Mouse (Mus musculus): ENCODE data around the gene Sdr42e1.
A peak's percentile ranks its signal among the peaks of the same experiment; 100 is the strongest.

The Sdr42e1 gene

DNA sequence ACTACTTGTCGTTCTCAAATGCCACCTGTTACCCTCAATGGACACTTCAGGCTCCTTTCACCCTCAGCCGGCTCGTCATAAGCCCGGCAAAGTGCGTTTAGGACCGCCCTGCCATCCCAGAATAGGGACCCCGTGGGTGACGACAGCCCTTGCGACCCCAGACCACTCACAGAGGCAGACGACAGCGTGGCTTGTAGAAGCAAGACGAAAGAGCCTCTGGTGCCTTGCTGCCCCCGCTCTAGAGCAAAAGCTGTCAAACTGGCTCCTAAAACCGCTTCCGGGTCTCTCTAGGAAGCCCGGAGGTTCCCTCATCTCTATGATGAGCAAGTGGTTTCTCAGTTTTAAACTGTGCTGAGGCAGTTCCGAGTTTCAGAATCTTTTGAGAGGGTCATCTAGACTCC is at the start of gene Sdr42e1:
Gene Sdr42e1 (minus strand): TSS at position 260 of the 401 bp plus-strand sequence.
- DNase-seq (ENCODE audit: low spot score): peak; percentile 63

DNA sequence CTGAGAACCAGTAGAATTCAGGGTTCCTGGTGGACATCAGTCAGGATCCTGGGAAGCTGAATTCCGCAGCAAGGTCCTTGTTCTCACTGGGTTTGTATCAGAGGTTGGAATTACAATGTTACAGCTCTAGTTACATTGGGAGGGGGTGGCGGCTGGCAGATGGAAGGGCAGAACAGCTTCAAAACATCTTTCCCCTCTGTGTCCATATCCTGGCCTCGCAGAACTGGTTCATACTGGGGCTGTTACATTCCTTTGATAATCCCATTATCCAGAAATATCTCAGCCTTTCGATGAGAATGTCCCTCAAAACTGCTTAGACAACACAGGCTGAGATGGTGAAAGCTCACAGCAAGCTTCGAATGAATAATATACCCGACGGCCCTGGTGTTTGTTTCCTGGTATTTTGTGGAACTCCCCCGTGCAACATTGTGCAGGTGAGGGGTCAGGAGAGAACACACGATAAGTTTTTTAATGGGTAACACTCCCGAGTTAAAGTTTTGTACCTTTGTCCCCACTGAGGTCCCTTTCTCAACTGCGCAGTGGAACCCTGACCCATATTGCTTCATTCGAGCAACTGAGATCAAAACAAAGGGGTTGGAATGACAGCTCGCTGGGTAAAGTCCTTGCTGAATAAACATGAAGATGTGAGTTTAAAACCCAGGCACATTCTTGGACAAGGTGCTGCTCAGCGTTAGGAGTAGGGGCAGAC is 44.8 kb upstream of the Sdr42e1 start:
- peak; percentile 84 for DNase-seq (ENCODE audit: low spot score)

- DNase-seq (ENCODE audit: low spot score): no peak
Observed at GRCm38 (mm10) chr8:117715896-117716295, 42.4 kb upstream of the Sdr42e1 start.

GRCm38 (mm10) chr8:117714604-117715003 is 41.1 kb upstream of the Sdr42e1 start:
- DNase-seq (ENCODE audit: low spot score): no peak

GRCm38 (mm10) chr8:117712226-117712625 is 38.7 kb upstream of the Sdr42e1 start:
- DNase-seq (ENCODE audit: low spot score): no peak

- DNase-seq (ENCODE audit: low spot score): no peak
Observed at GRCm38 (mm10) chr8:117706141-117706540, 32.7 kb upstream of the Sdr42e1 start.

DNA sequence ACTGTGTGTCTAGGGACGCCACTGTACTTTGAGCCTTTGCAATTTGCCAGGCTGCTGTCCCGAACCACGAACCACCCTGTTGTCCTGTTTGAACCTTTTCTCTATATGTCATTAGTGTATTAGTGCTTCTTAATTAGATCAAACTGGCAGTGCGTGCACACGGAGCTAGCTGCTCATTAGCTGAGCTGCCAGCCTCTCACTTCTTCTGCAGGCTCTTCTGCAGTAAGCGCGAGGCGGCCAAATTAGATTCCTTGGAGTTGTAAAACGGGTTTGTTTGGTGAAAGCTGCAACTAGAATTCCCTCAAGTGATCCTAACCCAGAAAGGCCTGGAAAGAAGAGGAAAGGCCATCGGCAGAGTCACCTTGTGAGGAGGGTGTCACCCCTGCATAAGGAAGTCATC is 29.2 kb upstream of the Sdr42e1 start:
- no peak for DNase-seq (ENCODE audit: low spot score)

GRCm38 (mm10) chr8:117701859-117702258 is 28.4 kb upstream of the Sdr42e1 start, which contains the start of gene Hsd17b2:
Gene Hsd17b2 (plus strand): TSS chr8:117701904.
- peak; percentile 69 for DNase-seq (ENCODE audit: low spot score)

DNA sequence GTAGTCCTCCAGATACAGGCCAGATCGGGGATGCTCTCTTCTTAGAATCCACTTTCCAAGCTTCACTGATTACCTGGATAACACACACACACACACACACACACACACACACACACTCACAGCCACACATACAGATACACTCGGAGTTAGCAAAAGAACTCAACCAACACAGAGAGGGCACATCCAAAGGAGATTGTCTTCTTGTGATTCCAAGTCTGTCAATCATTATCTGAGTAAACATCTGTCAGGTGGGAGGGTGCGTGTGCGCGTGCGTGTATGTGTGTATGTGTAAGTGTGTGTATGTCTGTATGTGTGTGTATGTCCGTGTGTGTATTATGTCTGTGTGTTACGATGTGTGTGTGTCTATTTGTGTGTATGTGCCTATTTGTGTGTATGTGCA is 27.8 kb upstream of the Sdr42e1 start:
- no peak for DNase-seq (ENCODE audit: low spot score)

DNA sequence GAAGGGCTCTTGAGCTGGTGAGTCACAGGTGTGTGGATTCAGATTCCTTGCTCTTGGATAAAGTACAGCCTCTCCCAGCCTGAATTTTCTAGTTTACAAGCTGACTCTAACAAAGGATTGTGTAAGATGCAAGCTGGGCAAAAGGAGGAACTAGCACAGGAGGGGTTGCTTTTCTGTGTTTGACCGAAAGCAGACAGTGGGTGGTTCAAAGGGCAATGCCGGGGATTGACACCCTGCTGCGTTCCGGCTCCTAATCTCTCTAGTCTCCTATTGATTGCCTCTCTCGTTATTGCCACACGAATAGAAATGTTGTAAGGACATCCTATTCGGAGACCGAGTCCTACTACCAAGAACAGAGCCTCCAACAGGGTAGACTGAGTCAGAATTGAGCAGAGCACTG is 27.2 kb upstream of the Sdr42e1 start:
- DNase-seq (ENCODE audit: low spot score): peak; percentile 86

- no peak for DNase-seq (ENCODE audit: low spot score)
Observed at GRCm38 (mm10) chr8:117697248-117697647, 23.8 kb upstream of the Sdr42e1 start.

DNA sequence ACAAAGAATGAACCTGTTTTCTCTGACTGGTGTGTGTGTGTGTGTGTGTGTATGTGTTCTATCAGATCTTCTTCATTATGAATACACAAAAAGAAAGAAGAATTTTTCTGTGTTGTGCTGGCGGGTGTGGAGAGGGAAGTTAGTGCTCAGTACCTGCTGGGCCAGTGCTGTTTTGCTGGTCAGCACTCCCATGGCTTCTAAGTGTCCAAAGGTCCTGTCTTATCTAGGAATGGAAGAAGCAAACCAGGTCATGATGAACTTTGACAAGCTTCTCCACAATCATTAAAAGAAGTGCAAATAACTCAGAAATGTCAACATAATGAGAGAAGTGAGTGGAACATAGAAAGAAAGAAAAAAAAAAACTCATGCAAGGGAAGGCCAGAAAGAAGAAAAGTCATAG is 22.1 kb upstream of the Sdr42e1 start:
- DNase-seq (ENCODE audit: low spot score): peak; percentile 72

- peak; percentile 47 for DNase-seq (ENCODE audit: low spot score)
Observed at GRCm38 (mm10) chr8:117692131-117692530, 18.6 kb upstream of the Sdr42e1 start.

GRCm38 (mm10) chr8:117687890-117688289 is 14.4 kb upstream of the Sdr42e1 start:
- no peak for DNase-seq (ENCODE audit: low spot score)

DNA sequence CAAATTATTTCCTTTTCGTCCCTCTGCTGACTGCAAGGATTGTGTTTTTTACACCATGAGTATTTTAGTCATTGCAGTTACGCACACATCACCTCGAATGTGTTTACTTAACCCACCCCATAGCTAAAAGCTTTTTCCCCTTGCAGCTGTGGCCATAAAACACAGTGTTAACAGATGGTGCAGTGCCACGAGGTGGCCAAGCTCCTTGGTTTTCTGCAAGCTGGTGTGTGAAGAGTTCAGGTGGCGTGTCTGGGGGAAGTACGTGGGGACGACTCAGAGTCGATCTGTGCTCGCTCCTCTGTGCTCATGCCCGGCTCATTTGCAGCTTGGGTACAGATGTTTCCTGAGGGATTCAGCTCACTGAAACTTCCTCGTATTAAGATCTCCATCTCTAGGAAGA is 11.0 kb upstream of the Sdr42e1 start:
- no peak for DNase-seq (ENCODE audit: low spot score)

- no peak for DNase-seq (ENCODE audit: low spot score)
Observed at GRCm38 (mm10) chr8:117683925-117684472, 10.5 kb upstream of the Sdr42e1 start.

- no peak for DNase-seq (ENCODE audit: low spot score)
Observed at GRCm38 (mm10) chr8:117678650-117679049, 5.2 kb upstream of the Sdr42e1 start.

DNA sequence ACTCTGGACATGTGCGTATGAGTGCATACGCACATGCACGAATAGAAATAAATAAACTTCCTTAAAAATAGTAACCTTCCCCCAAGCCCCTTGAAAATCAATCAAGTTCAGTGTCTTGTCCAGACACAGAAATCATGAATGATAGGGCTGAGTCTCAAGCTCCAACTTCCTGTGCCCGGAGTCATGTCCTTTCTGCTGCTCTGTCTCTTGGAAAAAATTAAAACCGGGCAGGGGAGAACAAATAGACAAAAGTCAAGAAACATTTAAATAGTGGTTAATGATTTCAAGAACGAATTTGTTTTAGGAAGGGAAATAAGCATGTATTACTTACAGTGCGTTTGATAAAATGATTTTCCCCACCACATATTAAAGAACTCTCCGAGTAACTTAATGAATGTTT is 3.5 kb upstream of the Sdr42e1 start:
- DNase-seq (ENCODE audit: low spot score): no peak

- peak; percentile 87 for DNase-seq (ENCODE audit: low spot score)
Observed at GRCm38 (mm10) chr8:117676460-117676859, 3.0 kb upstream of the Sdr42e1 start.

- DNase-seq (ENCODE audit: low spot score): no peak
Observed at GRCm38 (mm10) chr8:117675171-117675570, 1.7 kb upstream of the Sdr42e1 start.

DNA sequence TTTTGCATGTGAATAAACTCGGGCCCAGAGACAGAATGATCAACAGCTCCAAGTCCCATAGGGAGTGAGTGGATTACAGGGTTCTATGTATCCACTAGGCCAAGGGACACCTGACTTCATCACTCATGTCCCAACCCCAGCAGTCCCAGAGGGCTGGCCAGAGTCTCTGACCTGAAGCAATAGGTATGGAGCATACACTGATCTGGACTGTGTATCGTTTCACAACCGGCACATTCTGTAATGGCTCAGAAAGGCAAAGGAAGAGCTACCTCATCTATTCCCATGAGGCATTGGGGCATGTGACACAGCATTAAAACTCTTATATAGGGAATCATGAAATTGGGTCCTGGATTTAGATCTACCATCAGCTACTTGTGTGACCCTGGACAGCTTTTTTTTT is 931 bp downstream of the Sdr42e1 start:
- DNase-seq (ENCODE audit: low spot score): no peak

DNA sequence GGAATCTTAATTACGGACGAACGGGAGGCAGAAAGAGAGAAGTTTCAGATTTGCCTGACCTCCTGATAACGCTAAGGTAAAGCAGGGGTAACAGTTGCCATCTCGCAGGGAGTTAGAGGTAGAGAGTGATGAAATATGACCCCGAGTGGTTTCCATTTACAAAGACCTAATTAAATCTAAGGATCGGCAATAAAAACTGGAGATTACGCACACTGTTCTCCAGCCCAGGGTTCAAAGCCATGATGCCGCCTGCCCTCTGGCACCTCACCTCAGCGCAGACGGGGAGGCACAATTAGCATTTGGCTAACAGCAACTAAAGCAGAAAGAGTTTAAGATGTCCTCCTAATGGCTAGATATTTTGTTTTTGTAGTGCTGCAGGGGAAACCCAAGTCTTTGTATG is 3.0 kb downstream of the Sdr42e1 start:
- no peak for DNase-seq (ENCODE audit: low spot score)

DNA sequence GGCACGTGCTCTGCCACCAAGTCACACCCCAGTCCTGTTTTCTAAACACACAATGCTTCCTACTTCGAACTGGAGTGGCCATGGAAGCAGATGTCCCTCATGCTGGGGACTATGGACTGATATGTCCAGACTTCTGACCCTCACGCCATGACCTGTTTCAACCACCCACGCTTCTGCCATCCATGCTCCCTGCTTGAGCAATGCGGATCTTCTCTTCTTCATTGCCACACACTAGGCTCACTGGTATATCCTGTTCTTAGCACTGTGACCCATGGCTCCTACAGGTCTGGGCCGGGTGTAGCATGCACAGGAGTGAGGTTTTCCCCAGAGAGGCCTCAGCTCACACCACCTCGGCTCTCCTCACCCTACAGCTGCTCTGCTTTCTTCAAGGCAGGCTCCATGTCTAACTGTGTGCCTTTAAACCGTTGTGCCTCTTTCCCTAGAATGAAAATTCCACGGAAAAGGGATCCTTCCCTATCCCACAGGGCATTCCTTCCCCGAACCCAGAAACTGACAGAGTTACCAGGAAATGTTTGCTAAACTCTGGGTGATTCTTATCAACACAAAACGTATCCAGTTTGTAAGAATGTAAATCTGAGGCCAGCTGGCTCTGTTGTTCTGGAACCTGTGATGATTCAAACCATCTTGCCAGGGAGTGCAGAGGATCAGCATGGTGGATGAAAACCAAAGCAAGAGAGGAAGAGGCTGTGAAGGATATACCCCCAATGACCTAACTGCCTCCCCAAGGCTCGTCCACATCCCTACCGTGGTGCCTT is 6.0 kb downstream of the Sdr42e1 start:
- no peak for DNase-seq (ENCODE audit: low spot score)

Data from yolk sac, embryonic 10.5 days (tissue).